Mouse (Mus musculus): ENCODE results near the gene Dnajc7. TPM values are rescaled to one million over a fixed set of nuclear protein-coding genes. Genes with fewer than 3 reads are reported as not detected.
A peak's percentile ranks its signal among the peaks of the same experiment; 100 is the strongest.

Dnajc7 gene
- polyA plus RNA-seq, 1 experiment = 113 TPM

DNA sequence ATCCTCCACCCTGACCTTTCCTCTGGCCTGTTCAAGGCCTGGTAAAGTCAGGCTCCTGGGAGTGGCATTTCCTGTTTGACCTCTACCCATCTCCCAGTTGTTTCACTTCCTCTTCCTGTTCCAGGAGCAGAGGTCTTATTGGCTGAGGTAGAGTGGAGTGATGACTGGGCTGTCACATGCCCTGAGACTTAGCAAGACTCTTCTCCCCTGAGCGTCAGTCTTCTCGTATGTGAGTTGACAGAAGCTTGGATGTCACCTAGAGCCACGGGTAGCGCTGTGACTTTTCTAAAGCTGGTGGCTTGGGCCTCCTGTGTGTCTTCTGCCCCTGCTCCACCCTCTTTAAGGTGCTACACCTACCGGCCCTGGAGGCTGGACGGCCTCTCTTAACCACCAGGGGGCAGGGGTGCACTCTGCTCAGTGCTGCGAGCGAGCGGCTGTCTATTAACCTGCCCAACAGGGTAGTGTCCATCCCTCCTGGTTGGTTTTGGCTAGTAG is 6.8 kb upstream of the Dnajc7 start:
- H3K4me3 ChIP-seq = no peak overlapping the region
- H3ac ChIP-seq (ENCODE audit: control insufficient read depth, insufficient read length) = no peak overlapping the region
- H3K36me3 ChIP-seq (ENCODE audit: control insufficient read depth, insufficient read depth) = peaks cover 14% of the 10 kb centered on the region
- TF ChIP-seq TCF12 (IDR thresholded peaks at IDR 0.05; ENCODE audit: insufficient read depth, poor library complexity, severe bottlenecking) = no peak
- H3K27me3 ChIP-seq (ENCODE audit: control insufficient read depth, insufficient read depth, insufficient read length) = no peaks in the 10 kb centered on the region
- H3K4me2 ChIP-seq (ENCODE audit: low read depth) = no peak overlapping the region
- H3K79me2 ChIP-seq (ENCODE audit: control insufficient read depth, insufficient read depth) = peaks cover 6% of the 10 kb centered on the region

DNA sequence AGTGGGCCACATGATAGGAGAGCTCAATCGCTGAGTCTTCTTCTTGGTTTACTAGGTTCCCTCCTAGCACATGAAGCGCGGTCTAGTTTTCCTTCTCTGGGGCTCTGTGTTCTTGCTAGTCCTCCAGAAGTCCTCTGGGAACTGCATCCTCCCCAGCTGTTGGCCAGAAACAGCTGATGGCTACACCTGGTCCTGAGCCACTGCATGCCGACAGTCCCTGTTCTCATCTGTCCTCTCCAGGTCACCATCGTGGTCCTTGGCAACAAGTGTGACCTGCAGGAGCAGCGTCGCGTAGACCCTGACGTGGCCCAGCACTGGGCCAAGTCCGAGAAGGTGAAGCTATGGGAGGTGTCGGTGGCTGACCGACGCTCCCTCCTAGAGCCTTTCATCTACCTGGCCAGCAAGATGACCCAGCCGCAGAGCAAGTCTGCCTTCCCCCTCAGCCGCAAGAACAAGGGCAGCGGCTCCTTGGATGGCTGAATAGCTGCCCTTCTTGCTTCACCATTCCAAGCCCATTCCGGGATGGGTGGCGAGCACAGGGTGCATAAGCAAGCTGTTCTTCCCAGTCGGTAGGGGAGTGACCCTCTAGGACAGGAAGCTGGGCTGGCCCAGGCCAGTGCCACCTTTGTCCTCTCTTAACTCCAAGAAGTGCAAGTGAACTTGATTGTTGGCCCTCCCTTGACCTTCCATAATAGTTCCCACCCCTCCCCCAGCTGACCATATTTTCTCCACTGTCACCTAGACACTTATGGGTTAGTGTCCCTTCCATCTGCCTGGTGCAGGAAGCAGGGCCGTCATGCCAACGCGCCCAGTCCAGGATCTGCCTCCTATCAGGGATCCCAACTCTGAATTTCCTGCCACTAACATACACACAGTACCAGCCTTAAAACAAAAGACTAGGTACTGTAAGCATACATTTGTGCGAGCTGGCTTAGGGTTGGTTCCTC is 6.1 kb upstream of the Dnajc7 start:
- H3K4me2 ChIP-seq (ENCODE audit: low read depth) = no peak overlapping the region
- TF ChIP-seq POLR2AphosphoS2 (IDR thresholded peaks at IDR 0.05; ENCODE audit: insufficient read length, low read depth) = peak; percentile 18
- no peak for TF ChIP-seq SRF (IDR thresholded peaks at IDR 0.05; ENCODE audit: control insufficient read depth, insufficient read length, low read depth)
- TF ChIP-seq MYOG (IDR thresholded peaks at IDR 0.05; ENCODE audit: control insufficient read depth in 1 of 3, insufficient read depth in 1 of 3, insufficient read length in 2 of 3, low read depth in 2 of 3) = peak in 2 of 3 experiments; percentile 70 to 74
- no peak for TF ChIP-seq REST (IDR thresholded peaks at IDR 0.05; ENCODE audit: insufficient read depth, insufficient read length)
- peak in 2 of 3 experiments; percentile 29 to 71 for TF ChIP-seq MYOD1 (IDR thresholded peaks at IDR 0.05; ENCODE audit: control insufficient read depth in 1 of 3, insufficient read length in 2 of 3, low read depth in 2 of 3)
- H3K36me3 ChIP-seq (ENCODE audit: control insufficient read depth, insufficient read depth) = peaks cover 14% of the 10 kb centered on the region
- no peak overlapping the region for H3ac ChIP-seq (ENCODE audit: control insufficient read depth, insufficient read length)
- no peaks in the 10 kb centered on the region for H3K27me3 ChIP-seq (ENCODE audit: control insufficient read depth, insufficient read depth, insufficient read length)
- no peak overlapping the region for H3K4me3 ChIP-seq
- peaks cover 6% of the 10 kb centered on the region for H3K79me2 ChIP-seq (ENCODE audit: control insufficient read depth, insufficient read depth)

DNA sequence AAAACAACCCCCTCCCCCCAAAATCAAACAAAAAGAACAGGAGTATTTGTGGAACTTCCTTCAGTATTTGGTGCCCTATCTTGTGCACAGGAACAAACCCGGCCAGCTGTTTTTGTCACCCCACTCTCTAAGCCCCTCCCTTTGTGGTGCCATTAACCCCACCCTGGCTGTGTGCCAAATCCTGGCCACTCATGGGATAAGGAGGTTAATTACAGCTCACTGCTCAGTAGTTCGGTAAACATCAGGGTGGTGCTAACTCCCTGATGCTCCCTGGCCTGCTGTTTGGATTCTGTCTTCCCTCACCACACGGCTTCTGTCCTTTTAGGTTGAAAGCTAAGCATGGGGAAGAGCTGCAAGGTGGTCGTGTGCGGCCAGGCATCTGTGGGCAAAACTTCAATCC is 3.9 kb upstream of the Dnajc7 start:
- H3K4me3 ChIP-seq = peak overlapping the region; percentile 79
- TF ChIP-seq SRF (IDR thresholded peaks at IDR 0.05; ENCODE audit: control insufficient read depth, insufficient read length, low read depth) (no peak), POLR2AphosphoS2 (IDR thresholded peaks at IDR 0.05; ENCODE audit: insufficient read length, low read depth) (peak; percentile 35), CEBPB (IDR thresholded peaks at IDR 0.05; ENCODE audit: insufficient read depth, poor library complexity, severe bottlenecking) (no peak), MAX (IDR thresholded peaks at IDR 0.05; ENCODE audit: low read depth) (no peak), MYOG (IDR thresholded peaks at IDR 0.05; ENCODE audit: control insufficient read depth in 1 of 3, insufficient read depth in 1 of 3, insufficient read length in 2 of 3, low read depth in 2 of 3) (no peak), MYOD1 (IDR thresholded peaks at IDR 0.05; ENCODE audit: control insufficient read depth in 1 of 3, insufficient read length in 2 of 3, low read depth in 2 of 3) (peak in 1 of 3 experiments; percentile 55), REST (IDR thresholded peaks at IDR 0.05; ENCODE audit: insufficient read depth, insufficient read length) (no peak), POLR2A (IDR thresholded peaks at IDR 0.05; ENCODE audit: insufficient read length, low read depth) (peak; percentile 50), TCF3 (IDR thresholded peaks at IDR 0.05; ENCODE audit: insufficient read length, low read depth) (no peak), USF1 (IDR thresholded peaks at IDR 0.05; ENCODE audit: low read depth) (no peak), E2F4 (IDR thresholded peaks at IDR 0.05; ENCODE audit: insufficient read depth) (no peak), TCF12 (IDR thresholded peaks at IDR 0.05; ENCODE audit: insufficient read depth, poor library complexity, severe bottlenecking) (no peak)
- H3K27me3 ChIP-seq (ENCODE audit: control insufficient read depth, insufficient read depth, insufficient read length) = no peaks in the 10 kb centered on the region
- peak overlapping the region; percentile 86 for H3K4me2 ChIP-seq (ENCODE audit: low read depth)
- H3ac ChIP-seq (ENCODE audit: control insufficient read depth, insufficient read length) = no peak overlapping the region
- H3K36me3 ChIP-seq (ENCODE audit: control insufficient read depth, insufficient read depth) = peaks cover 14% of the 10 kb centered on the region
- peaks cover 8% of the 10 kb centered on the region for H3K79me2 ChIP-seq (ENCODE audit: control insufficient read depth, insufficient read depth)

DNA sequence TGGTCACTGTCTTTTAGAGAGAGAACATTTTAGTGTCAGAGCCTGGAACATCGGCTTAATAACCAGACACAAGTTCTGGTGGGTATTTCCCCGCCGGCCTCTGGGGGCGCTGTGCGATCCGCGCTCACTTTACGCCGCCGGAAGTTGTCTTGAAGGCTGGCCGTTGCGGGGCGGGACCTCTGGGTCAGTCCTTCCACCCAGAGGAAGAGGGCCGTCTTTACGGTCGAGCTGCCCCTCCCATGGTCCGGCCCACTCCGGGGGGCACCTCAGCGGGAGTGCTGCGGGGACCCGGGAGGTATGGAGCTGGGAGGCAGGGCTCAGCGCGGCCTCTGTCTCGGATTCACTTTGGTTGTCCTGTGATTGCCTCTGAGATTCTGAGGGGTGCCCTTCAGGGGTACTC is 2.7 kb upstream of the Dnajc7 start:
- peaks cover 14% of the 10 kb centered on the region for H3K36me3 ChIP-seq (ENCODE audit: control insufficient read depth, insufficient read depth)
- peak overlapping the region; percentile 86 for H3K4me2 ChIP-seq (ENCODE audit: low read depth)
- peak overlapping the region; percentile 79 for H3K4me3 ChIP-seq
- TF ChIP-seq MYOG (IDR thresholded peaks at IDR 0.05; ENCODE audit: control insufficient read depth in 1 of 3, insufficient read depth in 1 of 3, insufficient read length in 2 of 3, low read depth in 2 of 3) (peak in 1 of 3 experiments; percentile 32), POLR2A (IDR thresholded peaks at IDR 0.05; ENCODE audit: insufficient read length, low read depth) (peak; percentile 90), MAX (IDR thresholded peaks at IDR 0.05; ENCODE audit: low read depth) (no peak), TCF12 (IDR thresholded peaks at IDR 0.05; ENCODE audit: insufficient read depth, poor library complexity, severe bottlenecking) (no peak), USF1 (IDR thresholded peaks at IDR 0.05; ENCODE audit: low read depth) (no peak), REST (IDR thresholded peaks at IDR 0.05; ENCODE audit: insufficient read depth, insufficient read length) (no peak), CEBPB (IDR thresholded peaks at IDR 0.05; ENCODE audit: insufficient read depth, poor library complexity, severe bottlenecking) (no peak), MYOD1 (IDR thresholded peaks at IDR 0.05; ENCODE audit: control insufficient read depth in 1 of 3, insufficient read length in 2 of 3, low read depth in 2 of 3) (peak in 1 of 3 experiments; percentile 22), POLR2AphosphoS2 (IDR thresholded peaks at IDR 0.05; ENCODE audit: insufficient read length, low read depth) (peak; percentile 84), TCF3 (IDR thresholded peaks at IDR 0.05; ENCODE audit: insufficient read length, low read depth) (no peak), E2F4 (IDR thresholded peaks at IDR 0.05; ENCODE audit: insufficient read depth) (no peak), SRF (IDR thresholded peaks at IDR 0.05; ENCODE audit: control insufficient read depth, insufficient read length, low read depth) (peak; percentile 63)
- H3K27me3 ChIP-seq (ENCODE audit: control insufficient read depth, insufficient read depth, insufficient read length) = no peaks in the 10 kb centered on the region
- H3K79me2 ChIP-seq (ENCODE audit: control insufficient read depth, insufficient read depth) = peaks cover 19% of the 10 kb centered on the region
- no peak overlapping the region for H3ac ChIP-seq (ENCODE audit: control insufficient read depth, insufficient read length)
